Mouse (Mus musculus): ENCODE data around the gene Zfr2.

Gene Zfr2

GRCm38 (mm10) chr10:81247804-81248203, 14.8 kb downstream of the Zfr2 start:
- no peak for DNase-seq (ENCODE audit: low read depth, low spot score)

- no peak for DNase-seq (ENCODE audit: low read depth, low spot score)
Measured at GRCm38 (mm10) chr10:81249442-81249841, 16.5 kb downstream of the Zfr2 start.

- DNase-seq (ENCODE audit: low read depth, low spot score) = peak; percentile 58
Measured at GRCm38 (mm10) chr10:81252424-81253419, 19.8 kb downstream of the Zfr2 start, which contains the start of gene Matk. Gene Matk (plus strand): TSS chr10:81252935.

DNA sequence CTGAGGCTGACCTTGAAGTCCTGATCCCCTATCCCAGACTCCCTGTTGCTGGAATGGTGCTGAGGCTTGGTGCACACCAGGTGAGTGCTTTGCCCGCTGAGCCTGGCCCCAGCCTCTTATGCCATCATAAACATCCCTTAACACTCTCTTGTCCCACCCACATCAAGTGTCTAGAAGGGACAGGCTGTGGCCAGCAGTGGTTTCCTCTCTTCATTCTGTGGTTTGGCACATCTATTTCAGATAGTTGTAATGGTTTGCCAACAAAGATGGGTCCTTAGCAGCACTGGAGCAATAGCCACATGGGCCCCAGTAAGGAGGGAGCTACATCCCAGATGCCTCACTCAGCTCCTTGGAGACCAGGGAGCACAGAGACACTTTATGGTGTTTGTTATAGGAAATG, 21.9 kb downstream of the Zfr2 start:
- DNase-seq (ENCODE audit: low read depth, low spot score) = no peak

GRCm38 (mm10) chr10:81257158-81258039, 24.4 kb downstream of the Zfr2 start:
- peak; percentile 49 for DNase-seq (ENCODE audit: low read depth, low spot score)

DNA sequence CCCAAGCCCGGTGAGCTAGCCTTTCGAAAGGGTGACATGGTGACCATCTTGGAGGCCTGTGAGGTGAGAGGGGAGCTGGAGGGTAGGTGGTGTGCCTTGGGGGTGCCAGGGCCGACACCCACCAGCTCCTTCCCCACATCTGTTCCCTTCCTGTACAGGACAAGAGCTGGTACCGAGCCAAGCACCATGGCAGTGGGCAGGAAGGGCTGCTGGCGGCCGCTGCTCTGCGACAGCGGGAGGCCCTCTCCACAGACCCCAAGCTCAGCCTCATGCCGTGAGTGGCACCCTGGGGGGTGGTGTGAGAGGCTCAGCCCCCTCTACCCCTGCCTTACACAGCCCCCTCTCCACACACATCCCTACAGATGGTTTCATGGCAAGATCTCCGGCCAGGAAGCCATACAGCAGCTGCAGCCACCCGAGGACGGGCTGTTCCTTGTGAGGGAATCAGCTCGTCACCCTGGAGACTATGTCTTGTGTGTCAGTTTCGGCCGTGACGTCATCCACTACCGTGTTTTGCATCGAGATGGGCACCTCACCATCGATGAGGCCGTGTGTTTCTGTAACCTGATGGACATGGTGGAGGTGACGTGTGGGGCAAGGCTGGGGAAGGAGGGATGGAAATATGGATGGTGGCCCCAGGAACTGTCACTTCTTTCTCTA, 26.4 kb downstream of the Zfr2 start:
- DNase-seq (ENCODE audit: low read depth, low spot score) = no peak

GRCm38 (mm10) chr10:81261025-81261424, 28.1 kb downstream of the Zfr2 start:
- DNase-seq (ENCODE audit: low read depth, low spot score) = no peak

DNA sequence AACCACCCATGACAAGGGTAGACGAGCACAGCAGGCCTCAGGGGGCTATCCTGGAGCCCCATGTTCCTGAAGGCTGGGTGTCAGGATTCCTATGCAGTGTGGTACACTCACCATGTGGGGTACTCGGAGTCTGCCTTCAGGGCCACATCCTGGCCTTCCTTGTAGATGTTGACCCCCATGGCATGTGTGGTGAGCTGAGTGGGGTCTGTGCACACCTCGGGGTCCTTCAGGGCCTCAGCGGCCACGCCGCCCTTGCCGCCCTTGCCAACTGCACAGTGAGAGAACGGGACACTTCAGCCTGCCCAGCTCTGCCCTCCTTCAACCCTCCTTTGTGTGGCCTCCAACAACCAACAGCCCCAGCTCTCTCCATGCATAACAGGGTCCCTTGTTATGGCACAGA, 32.6 kb downstream of the Zfr2 start:
- DNase-seq (ENCODE audit: low read depth, low spot score) = no peak

DNA sequence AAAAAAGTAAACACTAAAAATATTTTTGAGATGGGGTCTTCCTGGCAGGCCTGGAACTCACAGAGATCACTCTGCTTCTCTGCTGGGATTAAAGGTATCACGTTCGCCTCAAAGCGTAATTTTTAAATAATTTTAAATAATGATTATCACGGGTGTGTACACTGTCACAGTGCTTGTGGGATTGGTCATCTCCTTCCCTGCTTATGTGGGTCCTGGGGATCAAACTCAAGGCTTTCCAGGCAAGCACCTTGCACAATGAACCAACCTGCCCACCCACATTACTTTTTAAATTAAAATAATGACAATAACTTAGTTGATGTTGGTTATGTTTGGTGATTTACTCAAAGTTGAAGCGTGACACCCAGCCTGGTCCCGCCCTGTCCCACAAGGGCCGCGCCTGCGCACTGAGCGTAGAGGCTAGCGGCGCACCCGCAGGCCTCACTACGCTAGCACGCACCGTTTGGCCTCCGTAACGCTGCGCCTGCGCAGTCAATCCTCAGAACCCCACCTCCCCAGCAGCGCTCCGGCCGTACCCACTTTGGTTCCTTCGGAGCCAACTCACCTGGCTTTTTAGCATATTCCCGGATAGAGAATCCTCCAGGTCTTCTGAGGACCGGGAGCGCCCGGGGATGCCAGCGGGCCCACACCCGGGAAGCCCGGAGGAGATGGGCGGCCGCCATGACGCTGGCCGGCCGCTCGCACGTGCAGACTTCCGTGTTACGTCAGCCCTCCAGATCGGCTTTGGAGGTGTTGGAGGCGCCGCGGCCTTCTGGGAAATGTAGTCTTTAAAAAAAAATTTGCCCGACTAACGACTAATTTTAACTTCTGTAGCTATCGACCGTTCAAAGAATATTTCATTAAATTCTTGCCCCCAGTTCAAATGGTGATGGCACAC, 33.5 kb downstream of the Zfr2 start, which contains the start of the genes Mrpl54 and Apba3:
Gene Mrpl54, minus strand, starts transcription at position 724 of the 895 bp plus-strand sequence.
Gene Apba3, plus strand, starts transcription at position 750 of the 895 bp plus-strand sequence.
- DNase-seq (ENCODE audit: low read depth, low spot score) = peak; percentile 98

GRCm38 (mm10) chr10:81268056-81268455, 35.1 kb downstream of the Zfr2 start:
- DNase-seq (ENCODE audit: low read depth, low spot score) = peak; percentile 89

- no peak for DNase-seq (ENCODE audit: low read depth, low spot score)
Measured at GRCm38 (mm10) chr10:81268643-81269412, 35.9 kb downstream of the Zfr2 start.

GRCm38 (mm10) chr10:81272356-81272755, 39.4 kb downstream of the Zfr2 start:
- DNase-seq (ENCODE audit: low read depth, low spot score) = no peak

GRCm38 (mm10) chr10:81273842-81274241, 40.9 kb downstream of the Zfr2 start:
- DNase-seq (ENCODE audit: low read depth, low spot score) = no peak

- peak; percentile 52 for DNase-seq (ENCODE audit: low read depth, low spot score)
Measured at GRCm38 (mm10) chr10:81277676-81278075, 44.7 kb downstream of the Zfr2 start.

DNA sequence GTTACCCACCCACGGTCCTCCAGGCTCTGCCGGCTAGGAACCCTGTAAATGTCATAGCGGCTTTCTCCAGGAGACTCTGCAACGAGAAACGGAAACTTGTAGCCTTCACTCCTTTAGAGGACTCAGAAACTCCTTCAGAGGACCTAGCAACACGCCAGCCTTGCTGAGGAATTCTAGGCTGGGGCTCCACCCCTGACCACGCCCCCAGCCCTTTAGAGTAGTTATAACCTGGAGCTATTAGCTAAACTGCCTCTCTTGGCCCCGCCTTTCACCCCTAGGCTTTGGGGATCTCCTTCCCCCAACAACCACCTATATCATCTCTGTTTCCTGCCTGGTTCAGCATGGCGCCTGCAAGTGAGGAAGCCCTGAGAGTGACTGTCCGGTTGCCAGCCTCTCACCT, 46.5 kb downstream of the Zfr2 start:
- DNase-seq (ENCODE audit: low read depth, low spot score) = peak; percentile 89

DNA sequence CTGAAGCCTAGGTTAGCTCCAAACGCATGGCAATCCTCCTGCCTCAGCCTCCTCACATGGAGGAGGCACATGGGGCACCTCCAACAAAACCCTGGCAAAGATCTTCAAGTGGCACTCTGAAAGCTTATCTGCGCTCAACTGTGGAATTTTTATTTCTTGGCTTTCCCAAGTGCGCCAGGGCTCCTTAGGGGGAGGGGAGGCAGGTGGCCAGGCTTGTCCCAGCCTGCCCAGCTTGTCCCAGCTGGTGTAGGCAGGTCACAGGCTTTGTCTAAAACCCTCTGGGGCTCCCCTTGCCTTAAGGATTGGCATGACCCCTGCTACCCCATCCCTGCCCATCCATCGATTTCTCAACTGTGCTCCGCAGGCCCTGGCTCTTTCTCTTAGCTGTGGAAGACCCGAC, 51.2 kb downstream of the Zfr2 start:
- DNase-seq (ENCODE audit: low read depth, low spot score) = no peak

DNA sequence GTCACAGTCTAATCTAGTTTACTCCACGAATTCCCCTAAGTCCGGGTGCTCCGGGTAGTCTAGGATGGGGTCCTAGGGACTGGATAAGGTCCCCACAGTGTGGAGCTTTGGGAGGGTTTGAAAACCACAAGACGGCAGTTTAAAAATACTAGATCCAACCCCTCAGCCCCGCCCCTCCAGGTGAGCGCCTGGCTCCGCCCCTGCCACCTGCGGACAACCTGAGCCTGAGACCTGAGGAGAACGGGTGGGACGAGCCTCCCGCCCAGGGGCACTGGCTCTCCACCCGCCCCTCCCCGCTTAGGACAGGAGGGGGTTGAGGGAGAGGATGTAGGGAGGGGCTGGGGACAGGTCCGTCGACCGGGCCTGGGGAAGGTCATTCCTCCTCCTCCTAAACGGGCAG, 51.8 kb downstream of the Zfr2 start:
- no peak for DNase-seq (ENCODE audit: low read depth, low spot score)

- peak; percentile 96 for DNase-seq (ENCODE audit: low read depth, low spot score)
Measured at GRCm38 (mm10) chr10:81285694-81286450, 52.9 kb downstream of the Zfr2 start.

DNA sequence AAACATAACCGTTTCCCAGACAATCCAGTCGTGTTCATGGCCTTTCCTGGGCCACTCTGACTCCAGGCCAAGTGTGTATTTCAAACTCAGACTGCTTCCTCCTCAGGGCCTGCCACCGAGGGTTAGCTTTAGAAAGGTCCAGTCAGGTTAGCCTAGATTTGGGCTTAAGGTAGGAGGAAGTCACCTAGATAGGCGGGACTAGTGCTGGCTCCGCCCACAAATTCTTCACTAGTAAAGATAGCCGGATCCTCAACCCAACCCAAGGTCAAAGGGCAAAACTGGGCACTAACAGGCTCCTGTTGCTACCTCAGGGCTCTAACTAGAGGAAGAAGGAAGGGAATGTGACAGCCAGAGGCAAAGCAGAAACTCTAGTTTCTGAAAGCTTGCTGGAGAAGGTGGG, 53.6 kb downstream of the Zfr2 start:
- peak; percentile 73 for DNase-seq (ENCODE audit: low read depth, low spot score)
